13 mouse cellular contexts compared by ENCODE assay signal in genomic region chr13:30819891-30820290, GRCm38 (mm10).
"Had no signal": no experiment of that assay in that cellular context is flagged by ENCODE, and none has a peak within 500 bp of the region (broad histone marks: within the 10 kb centered on the region; RNA-seq: fewer than 3 reads in every experiment).

No protein-coding gene starts in this region.

- H3K9me3 ChIP-seq: limb, embryonic 15.5 days; liver, embryonic 12.5 days; lung, embryonic 15.5 days; midbrain, embryonic 13.5 days; neural tube, embryonic 13.5 days had no signal

- H3K27me3 ChIP-seq: limb, embryonic 15.5 days; liver, embryonic 12.5 days; lung, embryonic 15.5 days; midbrain, embryonic 13.5 days; neural tube, embryonic 13.5 days had no signal

- H3K9ac ChIP-seq: limb, embryonic 15.5 days; liver, embryonic 12.5 days; lung, embryonic 15.5 days; midbrain, embryonic 13.5 days; neural tube, embryonic 13.5 days had no signal

- H3K27ac ChIP-seq: limb, embryonic 15.5 days; liver, embryonic 12.5 days; lung, embryonic 15.5 days; macrophage; midbrain, embryonic 13.5 days; neural tube, embryonic 13.5 days had no signal

- H3K4me1 ChIP-seq: limb, embryonic 15.5 days; liver, embryonic 12.5 days; lung, embryonic 15.5 days; midbrain, embryonic 13.5 days; neural tube, embryonic 13.5 days had no signal

- ATAC-seq: liver, embryonic 12.5 days; midbrain, embryonic 13.5 days had no signal

- H3K4me3 ChIP-seq: limb, embryonic 15.5 days; liver, embryonic 12.5 days; lung, embryonic 15.5 days; midbrain, embryonic 13.5 days; myocyte; neural tube, embryonic 13.5 days had no signal

- DNase-seq: kidney, adult 8-10 months; kidney, postnatal 25 days; lung, postnatal 14 days; retina, postnatal 1 day; thymus, adult 18-20 months; thymus, postnatal 14 days had no signal

- H3K4me2 ChIP-seq: limb, embryonic 15.5 days; liver, embryonic 12.5 days; lung, embryonic 15.5 days; midbrain, embryonic 13.5 days; neural tube, embryonic 13.5 days had no signal
